Mouse (Mus musculus): ENCODE measurements around the gene Ralb.

- TF ChIP-seq CTCF (IDR thresholded peaks at IDR 0.05; ENCODE audit: extremely low read depth, insufficient read depth, low read length) (no peak), POLR2A (IDR thresholded peaks at IDR 0.05; ENCODE audit: extremely low read depth, insufficient read depth, low read length) (no peak)
These were observed 50.9 kb downstream of the Ralb start for GRCm38 (mm10) chr1:119453731-119454130.
